Mouse (Mus musculus) testis, postnatal 10 days (tissue): ENCODE measurements around the gene Hist1h3g.
"Not testable (repeated sequence)": the region's sequence is repeated elsewhere in the genome, so short reads cannot be mapped to it uniquely, and the experiment has no call there.

ENCODE experiments used
- DNase-seq: peaks from one replicate; pipeline ENCODE4 v3.0.0; 2021; ENCODE audit warnings: low spot score

Gene Hist1h3g

DNA sequence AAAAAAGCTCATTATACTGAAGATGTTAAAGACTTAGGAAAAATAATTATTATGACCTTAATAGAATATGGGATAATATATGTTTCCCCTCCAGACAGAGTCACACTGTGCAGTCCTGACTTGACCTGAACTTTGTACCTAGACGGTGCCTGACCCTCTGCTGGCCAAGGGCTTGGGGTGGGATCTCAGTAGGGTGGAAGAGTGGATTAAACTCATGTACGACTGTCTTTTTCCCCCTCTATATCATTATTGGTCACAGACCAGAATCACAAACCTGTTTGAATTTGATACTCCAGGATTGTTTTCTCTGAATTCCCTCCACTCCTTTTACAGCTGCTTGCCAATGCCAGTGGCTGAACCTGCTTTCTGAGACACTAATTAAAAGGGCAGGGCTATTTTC lies 25.5 kb downstream of the Hist1h3g start:
- DNase-seq, result not testable (repeated sequence)

DNA sequence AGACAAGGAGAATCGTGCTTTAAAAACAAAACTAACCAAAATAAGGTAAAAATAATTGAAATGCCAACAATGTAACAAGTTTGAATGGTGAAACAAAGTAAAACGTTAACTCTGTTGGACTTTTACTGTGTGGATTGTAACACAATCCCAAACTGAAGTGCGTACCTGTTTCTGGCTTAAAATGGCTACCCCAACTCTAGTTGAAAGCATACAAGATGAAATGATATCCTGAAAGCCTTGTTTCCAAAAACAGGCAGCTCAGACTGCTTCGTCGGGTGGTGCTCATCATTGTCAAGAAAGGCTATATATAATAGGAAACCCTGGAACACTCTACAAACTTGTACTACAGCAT lies 26.3 kb downstream of the Hist1h3g start:
- not testable (repeated sequence) for DNase-seq

DNA sequence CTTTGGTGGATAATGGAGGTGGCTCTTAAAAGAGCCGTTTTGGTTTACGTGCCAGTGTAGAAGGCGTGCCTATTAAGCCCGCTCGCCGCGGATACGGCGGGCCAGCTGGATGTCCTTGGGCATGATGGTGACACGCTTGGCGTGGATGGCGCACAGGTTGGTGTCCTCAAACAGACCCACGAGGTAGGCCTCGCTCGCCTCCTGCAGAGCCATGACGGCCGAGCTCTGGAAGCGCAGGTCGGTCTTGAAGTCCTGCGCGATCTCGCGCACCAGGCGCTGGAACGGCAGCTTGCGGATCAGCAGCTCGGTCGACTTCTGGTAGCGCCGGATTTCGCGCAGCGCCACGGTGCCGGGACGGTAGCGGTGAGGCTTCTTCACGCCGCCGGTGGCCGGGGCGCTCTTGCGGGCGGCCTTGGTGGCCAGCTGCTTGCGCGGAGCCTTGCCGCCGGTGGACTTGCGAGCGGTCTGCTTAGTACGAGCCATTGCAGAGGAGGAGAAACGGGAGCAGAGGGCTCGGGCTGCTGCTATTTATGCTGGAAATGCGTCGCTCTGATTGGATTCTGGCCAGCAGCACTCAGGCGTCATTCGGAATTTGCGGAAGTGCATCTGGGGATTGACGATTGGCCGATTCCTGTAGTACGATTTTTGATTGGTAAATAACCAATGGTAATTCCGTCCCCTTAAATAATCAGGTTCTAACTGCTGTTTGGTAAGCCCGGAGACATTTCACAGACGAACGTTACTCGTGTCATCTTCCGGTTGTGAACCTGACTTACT lies 26.8 kb downstream of the Hist1h3g start, which contains the start of gene Hist1h3e:
TSS of gene Hist1h3e (minus strand) at position 487 of the 777 bp plus-strand sequence.
- DNase-seq, result peak; percentile 92

DNA sequence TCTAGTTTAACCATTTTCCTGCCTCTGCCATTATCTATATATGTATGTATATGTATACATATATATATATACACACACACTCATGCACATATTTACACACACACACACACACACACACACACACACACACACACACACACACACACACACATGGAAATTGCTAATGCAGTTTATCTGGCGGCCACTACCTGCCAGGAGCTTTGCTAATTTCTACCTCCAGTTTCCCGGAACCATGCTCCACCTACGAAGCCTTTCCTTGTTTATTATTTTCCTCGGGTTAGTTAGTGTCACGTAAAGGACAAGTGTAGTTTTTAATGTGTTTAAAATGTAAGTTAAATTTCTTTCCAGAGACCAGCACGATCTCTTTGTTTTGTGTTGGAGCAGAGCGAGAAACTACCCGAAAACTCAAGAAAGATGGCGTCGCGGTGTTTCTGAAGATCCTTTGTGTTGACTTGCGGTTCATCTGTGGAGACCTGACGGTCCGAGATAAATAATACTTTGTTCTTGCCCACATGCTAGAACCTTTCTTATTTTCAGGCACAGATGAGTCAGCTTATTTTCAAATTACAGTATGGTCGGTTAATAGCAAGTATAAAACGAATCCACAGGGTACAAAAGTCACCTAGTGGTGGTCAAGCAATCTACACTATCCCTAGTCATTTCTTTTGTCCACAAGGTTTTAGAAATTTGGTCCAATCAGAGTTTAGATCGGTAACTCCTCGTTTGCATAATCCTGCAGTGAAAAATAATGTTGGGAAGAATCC lies 27.7 kb downstream of the Hist1h3g start:
- no peak for DNase-seq

DNA sequence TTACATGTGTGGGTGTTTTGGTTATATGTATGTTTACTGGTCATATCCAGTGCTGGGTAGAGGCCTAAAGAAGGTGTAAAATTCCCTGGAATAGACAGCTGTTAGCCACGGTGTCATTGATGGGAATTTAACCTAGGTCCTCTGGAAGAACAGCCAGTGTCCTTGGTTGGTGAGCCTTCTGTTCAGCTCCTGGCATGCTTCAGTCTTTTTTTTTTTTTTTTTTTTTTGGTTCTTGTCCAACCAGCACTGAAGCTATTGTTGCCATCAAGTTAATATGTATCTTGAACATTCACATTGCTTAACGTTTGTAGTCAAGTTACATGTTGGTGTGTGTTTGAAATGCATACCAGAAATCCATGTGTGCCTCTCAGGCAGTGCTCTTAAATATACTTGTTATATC lies 29.3 kb downstream of the Hist1h3g start:
- no peak for DNase-seq

GRCm38 (mm10) chr13:23570261-23571021 lies 35.2 kb downstream of the Hist1h3g start:
- not testable (repeated sequence) for DNase-seq

GRCm38 (mm10) chr13:23571022-23571503 lies 35.8 kb downstream of the Hist1h3g start, which contains the start of the genes Hist1h2ae and Hist1h2bg:
TSS of gene Hist1h2ae (minus strand) at chr13:23571220.
TSS of gene Hist1h2bg (plus strand) at chr13:23571396.
- DNase-seq, result peak; percentile 58

DNA sequence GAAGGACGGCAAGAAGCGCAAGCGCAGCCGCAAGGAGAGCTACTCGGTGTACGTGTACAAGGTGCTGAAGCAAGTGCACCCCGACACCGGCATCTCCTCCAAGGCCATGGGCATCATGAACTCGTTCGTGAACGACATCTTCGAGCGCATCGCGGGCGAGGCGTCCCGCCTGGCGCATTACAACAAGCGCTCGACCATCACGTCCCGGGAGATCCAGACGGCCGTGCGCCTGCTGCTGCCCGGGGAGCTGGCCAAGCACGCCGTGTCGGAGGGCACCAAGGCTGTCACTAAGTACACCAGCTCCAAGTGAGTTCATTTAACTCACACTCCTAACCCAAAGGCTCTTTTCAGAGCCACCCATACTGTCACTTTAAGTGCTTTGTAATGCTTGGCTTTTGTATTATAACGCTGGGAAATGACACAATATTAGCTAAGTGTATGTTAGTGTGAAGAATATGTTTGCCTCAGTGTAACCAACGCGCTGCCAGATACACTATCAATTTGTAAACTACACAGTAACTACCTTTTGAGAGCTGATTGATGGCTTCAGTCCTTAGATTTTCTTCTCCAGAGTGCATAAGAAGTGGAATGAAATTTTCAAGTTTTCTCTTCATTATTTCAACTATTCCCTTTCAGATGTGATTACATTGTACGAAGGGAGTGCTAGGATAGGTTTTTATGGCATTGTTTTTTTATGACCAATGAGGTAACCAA lies 36.4 kb downstream of the Hist1h3g start:
- not testable (repeated sequence) for DNase-seq

DNA sequence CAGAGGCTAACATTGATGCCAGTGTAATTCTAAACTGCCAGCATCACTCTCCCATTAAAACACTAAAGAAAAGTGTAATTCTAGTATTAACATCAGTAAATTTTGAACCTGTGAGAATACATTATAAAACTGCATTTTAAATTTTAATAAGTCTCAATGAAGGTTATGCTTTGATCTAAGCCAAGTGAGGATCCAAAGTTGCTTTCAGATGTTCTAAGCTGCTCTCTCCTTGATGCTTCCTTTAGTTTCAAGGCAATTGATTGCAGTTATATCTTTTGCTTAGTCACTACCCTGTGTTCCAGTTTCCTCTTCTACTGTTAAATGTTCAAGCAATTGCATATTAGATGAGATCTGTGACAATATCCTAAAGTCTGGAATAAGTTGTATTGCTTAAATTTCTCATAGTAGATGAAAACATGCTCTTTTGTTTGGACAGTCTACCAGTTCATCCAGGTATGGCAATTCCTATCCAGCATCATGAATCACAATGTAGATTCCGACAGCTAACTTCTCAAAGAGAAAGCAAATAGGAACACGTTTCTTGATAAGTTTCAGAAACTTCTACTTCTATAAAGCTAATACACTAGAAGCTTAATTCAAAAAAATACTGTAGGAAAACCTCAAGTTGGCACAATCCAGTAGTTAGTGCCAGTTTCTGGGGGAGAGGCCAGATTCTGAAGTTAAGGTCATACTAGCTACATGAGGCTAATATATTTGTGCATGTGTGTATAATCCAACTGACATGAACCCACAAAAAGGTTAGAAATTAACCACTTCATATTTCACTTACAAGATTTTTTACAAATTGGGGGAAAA lies 37.2 kb downstream of the Hist1h3g start:
- DNase-seq, result no peak

DNA sequence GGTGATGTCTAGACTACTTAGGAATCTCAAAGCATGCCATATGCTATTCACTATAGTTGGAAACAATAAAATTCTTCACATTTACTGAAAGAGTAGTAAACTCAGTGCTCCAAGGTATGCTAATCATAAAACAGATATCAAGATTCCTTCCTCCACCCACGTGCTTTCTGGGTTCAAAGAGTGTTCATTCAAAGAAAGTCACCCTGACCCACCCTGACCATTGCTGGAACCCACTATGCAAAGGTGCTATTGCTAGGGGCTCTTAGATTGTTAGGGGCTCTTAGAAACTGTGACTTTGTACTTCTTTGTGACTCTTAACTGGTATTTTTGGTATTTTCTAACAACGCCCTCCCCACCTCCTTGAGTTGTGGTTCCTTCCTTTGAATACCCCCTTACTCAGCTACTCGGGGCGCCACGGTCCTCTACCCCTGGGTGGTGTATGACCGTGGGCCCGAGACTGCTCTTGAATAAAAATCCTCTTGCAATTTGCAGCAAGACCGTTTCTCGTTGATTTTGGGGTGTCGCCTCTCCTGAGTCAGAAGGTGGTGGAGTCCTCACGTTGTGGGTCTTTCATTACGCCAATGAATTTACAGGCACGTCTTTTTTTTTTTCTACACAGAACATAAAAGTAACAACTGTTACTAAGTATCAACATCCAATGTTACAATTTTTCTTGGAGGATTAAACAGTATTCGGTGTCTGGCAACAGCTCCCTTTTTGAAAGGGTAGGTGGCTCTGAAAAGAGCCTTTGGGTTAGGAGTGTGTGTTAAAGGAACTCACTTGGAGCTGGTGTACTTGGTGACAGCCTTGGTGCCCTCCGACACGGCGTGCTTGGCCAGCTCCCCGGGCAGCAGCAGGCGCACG lies 38.0 kb downstream of the Hist1h3g start:
- not testable (repeated sequence) for DNase-seq

GRCm38 (mm10) chr13:23573898-23574524 lies 38.8 kb downstream of the Hist1h3g start, which contains the start of the genes Hist1h2bf and Hist1h2ad:
TSS of gene Hist1h2bf (minus strand) at chr13:23574196.
TSS of gene Hist1h2ad (plus strand) at chr13:23574381.
- DNase-seq, result peak; percentile 80

GRCm38 (mm10) chr13:23574546-23575170 lies 39.4 kb downstream of the Hist1h3g start:
- DNase-seq, result not testable (repeated sequence)

DNA sequence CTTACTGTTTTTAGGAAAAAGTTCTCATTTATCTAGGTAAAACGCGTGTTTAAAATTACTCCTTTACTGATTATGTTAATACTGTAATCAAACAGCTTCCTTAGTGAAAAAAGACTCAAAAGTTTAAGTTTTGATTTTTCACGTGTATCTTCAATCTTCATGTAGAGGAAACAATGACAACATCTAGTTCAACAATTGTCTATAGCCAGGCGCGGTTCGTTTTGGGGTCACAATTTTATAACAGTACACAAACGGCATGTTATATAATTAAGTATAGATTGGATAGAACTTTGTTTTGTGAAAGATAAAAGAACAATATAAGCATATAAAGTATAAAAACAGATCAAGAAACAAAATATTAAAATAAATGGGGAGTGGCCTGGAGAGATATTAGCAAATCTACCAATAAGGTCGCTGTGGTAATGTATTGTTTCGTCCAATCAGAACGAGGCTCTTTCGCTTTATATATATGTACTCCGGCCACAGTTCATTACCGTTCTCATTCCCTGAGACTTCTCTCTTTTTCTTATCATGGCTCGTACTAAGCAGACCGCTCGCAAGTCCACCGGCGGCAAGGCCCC lies 40.1 kb downstream of the Hist1h3g start, which contains the start of gene Hist1h3d:
TSS of gene Hist1h3d (plus strand) at position 493 of the 581 bp plus-strand sequence.
- DNase-seq, result no peak

DNA sequence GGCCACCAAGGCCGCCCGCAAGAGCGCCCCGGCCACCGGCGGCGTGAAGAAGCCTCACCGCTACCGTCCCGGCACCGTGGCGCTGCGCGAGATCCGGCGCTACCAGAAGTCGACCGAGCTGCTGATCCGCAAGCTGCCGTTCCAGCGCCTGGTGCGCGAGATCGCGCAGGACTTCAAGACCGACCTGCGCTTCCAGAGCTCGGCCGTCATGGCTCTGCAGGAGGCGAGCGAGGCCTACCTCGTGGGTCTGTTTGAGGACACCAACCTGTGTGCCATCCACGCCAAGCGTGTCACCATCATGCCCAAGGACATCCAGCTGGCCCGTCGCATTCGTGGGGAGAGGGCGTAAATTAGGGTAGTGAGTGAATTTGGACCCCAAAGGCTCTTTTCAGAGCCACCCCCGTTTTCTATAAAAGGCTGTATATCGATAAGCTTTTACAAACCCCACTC lies 40.7 kb downstream of the Hist1h3g start:
- not testable (repeated sequence) for DNase-seq

DNA sequence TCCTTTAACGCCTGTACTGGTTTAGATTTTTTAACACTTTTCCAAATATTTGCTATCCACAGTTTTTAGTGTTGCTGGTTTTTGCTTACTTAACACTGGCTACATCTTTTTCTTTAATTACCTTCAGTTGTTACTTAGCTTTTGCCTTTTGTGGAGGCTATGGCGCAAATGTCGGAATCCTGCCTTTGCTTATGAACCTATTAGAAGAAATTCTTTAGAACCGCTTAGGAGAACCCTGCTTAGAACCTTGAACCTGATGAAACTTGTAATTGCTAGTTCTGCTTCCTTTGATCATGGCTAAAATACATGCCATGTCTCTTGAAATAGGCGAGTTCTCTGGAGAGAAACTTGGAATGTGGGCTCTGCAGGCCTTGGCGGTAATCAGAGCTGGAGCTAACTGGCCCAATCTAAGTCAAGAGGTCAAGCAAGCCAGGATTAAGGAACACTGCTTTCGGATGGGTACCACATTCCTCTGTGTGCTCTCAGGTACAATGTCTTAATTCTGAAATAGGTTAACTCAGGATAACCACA lies 41.2 kb downstream of the Hist1h3g start:
- DNase-seq, result no peak

DNA sequence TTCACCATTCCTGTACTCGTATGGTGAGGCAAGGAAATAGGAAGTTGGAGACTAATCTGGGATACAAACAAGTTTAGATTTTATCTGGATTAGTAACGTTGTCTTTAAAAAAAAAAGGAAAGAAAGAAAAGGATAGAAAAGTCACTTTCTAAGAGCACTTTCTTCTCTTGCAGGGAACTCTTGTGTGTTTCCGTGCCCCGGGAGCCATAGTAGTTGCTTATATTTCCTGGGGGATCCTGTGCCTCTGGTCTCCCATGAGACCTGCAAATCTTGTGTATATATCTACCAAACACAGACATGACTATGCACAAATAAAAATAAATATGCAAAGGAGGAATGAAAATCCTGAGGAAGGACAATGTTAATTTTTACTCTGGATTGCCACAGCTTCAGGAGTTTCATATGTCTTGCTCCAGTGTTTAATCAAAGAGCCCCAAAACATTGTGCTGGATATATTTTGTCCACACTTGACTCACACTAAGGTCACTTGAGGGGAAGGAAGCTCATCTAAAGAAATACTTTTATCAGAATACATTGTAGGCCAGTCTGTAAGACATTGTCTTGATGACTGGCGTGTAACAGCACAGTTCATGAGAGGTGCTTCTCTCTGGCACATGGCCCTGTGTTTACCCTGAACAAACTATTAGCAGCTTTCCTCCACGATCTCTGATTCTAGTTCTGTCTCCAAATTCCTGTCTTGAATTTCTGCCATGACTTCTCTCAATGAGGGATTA lies 41.9 kb downstream of the Hist1h3g start:
- no peak for DNase-seq

- no peak for DNase-seq
Observed at GRCm38 (mm10) chr13:23577835-23578234, 42.6 kb downstream of the Hist1h3g start.
